Mouse (Mus musculus): ENCODE measurements around the gene Ppp1r37.
A peak's percentile ranks its signal among the peaks of the same experiment; 100 is the strongest.
"Not testable (repeated sequence)": the region's sequence is repeated elsewhere in the genome, so short reads cannot be mapped to it uniquely, and the experiment has no call there.

Ppp1r37 gene

GRCm38 (mm10) chr7:19534676-19535075 lies 28.2 kb downstream of the Ppp1r37 start:
- DNase-seq (ENCODE audit: low spot score): no peak

GRCm38 (mm10) chr7:19532240-19532639 lies 30.6 kb downstream of the Ppp1r37 start:
- DNase-seq (ENCODE audit: low spot score): no peak

GRCm38 (mm10) chr7:19531077-19531476 lies 31.8 kb downstream of the Ppp1r37 start:
- DNase-seq (ENCODE audit: low spot score): no peak

GRCm38 (mm10) chr7:19525105-19525481 lies 37.8 kb downstream of the Ppp1r37 start:
- DNase-seq (ENCODE audit: low spot score): no peak

GRCm38 (mm10) chr7:19524420-19525104 lies 38.3 kb downstream of the Ppp1r37 start:
- no peak for DNase-seq (ENCODE audit: low spot score)

GRCm38 (mm10) chr7:19523757-19524419 lies 39.0 kb downstream of the Ppp1r37 start:
- DNase-seq (ENCODE audit: low spot score): no peak

- DNase-seq (ENCODE audit: low spot score): no peak
Measured at GRCm38 (mm10) chr7:19523017-19523756, 39.7 kb downstream of the Ppp1r37 start.

- no peak for DNase-seq (ENCODE audit: low spot score)
Measured at GRCm38 (mm10) chr7:19520032-19520431, 42.8 kb downstream of the Ppp1r37 start.

DNA sequence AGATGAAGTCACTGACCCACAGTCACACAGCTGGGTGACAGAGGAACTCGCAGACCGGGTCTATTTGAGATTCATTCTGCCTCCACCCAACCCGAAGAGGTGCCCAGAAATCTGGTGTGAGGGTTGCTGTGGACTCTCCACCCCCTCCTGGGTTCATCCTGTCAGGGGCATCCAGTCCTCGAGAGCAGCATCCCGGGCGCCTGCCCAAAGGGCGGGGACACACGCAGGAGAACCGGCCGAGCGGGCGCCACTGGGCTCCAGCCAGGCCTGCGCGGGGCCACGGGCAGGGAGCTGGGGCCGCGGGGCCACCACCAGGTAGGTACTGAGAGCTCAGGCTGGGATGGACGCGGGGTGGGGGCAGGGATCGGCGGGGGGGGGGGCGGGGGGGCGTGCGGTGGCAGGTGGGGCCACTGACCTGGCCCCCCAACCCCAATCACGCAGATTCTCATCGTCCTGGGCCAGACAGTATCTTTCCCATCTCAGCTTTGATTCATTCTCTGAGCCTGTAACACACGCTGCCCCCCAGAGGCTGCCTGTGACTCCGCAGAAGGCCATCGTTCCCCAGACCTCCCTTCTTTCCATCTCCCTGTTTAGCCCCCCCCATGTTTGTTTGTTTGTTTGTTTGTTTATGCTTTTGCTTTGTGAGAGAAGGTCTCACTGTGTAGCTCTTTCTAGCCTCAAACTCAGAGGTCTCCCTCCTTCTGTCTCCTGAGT lies 45.1 kb downstream of the Ppp1r37 start, which contains the start of gene Nkpd1:
Gene Nkpd1 (plus strand): TSS at position 187 of the 714 bp plus-strand sequence.
- DNase-seq (ENCODE audit: low spot score): no peak

DNA sequence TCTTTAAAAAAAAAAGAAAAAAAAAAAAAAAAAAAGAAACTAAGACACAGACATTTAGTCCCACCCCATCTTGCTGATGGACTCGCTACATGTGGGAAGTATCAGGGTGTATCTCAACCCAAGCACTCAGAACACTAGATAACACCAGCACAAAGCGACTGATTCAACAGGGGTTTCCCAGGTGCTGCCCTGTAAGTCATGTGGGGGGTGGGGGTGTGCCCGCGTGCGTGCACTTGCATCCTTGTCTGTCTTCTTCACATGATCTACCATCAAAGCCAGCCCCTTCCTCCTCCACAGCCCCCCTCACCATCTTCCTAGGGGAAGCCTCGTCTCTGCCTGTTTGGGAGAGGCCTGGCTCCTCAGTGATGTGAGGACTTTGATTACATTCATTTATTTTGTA lies 50.5 kb downstream of the Ppp1r37 start:
- no peak for DNase-seq (ENCODE audit: low spot score)

- DNase-seq (ENCODE audit: low spot score): not testable (repeated sequence)
Measured at GRCm38 (mm10) chr7:19511934-19512333, 50.9 kb downstream of the Ppp1r37 start.

DNA sequence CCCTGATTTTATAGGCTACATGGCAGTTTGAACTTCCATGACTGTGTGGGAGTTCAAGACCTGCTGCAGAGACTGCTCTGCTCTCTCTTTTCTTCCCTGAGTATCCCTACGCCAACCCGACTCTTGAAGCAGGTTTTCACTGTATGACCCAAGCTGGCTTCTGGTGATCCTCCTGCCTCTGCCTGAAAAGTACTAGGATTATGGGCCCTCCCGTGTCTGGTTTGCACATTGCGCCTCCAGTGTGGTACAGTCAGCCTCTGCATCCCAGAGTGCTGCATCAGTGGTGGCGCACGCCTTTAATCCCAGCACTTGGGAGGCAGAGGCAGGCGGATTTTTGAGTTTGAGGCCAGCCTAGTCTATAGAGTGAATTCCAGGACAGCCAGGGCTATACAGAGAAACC lies 53.1 kb downstream of the Ppp1r37 start:
- DNase-seq (ENCODE audit: low spot score): no peak

DNA sequence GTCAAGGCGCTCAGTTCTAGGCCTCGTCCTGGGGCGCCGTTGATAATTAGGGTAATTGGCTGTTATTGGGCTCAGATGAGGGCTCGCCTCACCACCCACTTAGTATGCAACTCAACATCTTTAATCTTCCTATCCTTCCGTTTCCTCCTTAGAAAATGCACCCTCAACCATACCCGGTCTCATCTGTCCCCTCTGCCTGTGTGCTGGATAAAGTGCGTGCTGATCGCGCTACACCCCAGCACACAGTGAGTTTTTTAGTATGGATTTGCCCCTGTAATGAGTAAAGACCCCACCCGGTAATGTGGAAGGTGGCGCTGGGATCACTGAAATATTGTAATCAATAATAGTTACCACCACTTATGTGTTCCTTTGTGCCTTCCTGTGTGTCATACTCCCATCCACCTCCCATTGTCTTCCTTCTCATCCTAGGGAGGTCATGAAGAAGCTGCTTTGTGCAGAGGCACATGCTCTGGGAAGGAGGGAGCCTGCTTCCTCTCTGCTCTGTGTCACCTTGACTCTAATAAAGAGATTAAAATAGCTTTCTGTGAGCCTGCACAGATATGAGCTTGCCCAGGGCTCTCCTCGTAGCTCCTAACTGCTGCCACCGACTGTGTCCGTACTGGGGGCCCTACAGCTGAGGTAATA lies 53.8 kb downstream of the Ppp1r37 start:
- no peak for DNase-seq (ENCODE audit: low spot score)

DNA sequence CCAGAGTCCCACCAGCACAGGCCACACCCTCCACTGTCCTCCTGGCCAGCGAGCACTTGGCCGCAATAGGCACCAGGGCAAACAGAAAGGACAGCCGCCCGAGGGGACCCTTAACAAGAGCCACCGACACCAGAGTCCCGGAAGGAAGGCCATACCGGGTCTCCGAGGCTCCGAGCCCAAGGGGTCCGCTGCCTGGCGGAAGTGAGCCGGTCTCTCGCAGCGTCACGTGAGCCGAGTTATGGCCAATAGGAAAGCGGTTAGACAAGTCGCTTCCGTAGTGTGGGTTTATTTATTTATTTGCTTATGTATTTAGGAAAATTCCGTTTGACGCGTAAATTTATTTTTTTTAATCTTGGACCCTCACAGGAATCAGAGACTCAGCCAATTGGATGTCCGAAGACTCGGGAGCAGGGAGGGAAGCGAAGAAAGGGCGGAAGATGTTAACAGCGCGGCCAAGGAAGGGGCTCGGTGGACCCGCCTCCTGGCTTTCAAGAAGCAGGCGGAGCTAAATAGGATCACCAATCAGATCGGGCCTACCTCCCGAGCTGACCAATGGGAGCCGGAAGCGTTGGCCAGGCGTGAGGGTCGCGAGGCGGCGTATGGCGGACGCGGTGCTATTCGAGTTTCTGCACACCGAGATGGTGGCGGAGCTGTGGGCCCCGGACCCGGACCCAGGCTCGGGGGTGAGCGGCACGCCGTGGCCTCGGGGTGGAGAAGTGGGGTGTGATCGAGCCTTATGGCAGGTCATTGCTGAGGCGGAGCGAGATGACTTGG lies 54.5 kb downstream of the Ppp1r37 start, which contains the start of the genes Bloc1s3 and Trappc6a:
Gene Bloc1s3 (minus strand): TSS at position 218 of the 774 bp plus-strand sequence.
Gene Trappc6a (plus strand): TSS at position 246 of the 774 bp plus-strand sequence.
- peak; percentile 65 for DNase-seq (ENCODE audit: low spot score)

DNA sequence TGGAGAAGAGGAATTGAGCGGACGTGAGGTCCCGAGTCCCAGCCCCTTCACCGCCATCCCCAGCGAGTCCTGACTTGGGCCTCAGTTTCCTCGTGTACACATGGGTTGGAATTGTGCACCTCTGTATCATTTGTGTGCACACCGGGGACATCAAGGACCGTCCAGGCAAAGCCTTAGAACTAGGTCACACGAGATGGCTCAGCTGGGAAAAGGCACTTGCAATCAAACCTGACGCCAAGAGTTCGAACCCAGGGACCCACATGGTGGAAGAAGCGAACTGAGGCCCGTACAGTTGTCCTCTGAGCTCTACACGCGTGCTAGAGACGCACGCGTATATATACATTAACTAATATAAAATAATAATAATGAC lies 55.3 kb downstream of the Ppp1r37 start:
- DNase-seq (ENCODE audit: low spot score): no peak

GRCm38 (mm10) chr7:19506969-19507611 lies 55.8 kb downstream of the Ppp1r37 start:
- DNase-seq (ENCODE audit: low spot score): no peak

GRCm38 (mm10) chr7:19506326-19506725 lies 56.5 kb downstream of the Ppp1r37 start:
- DNase-seq (ENCODE audit: low spot score): no peak

DNA sequence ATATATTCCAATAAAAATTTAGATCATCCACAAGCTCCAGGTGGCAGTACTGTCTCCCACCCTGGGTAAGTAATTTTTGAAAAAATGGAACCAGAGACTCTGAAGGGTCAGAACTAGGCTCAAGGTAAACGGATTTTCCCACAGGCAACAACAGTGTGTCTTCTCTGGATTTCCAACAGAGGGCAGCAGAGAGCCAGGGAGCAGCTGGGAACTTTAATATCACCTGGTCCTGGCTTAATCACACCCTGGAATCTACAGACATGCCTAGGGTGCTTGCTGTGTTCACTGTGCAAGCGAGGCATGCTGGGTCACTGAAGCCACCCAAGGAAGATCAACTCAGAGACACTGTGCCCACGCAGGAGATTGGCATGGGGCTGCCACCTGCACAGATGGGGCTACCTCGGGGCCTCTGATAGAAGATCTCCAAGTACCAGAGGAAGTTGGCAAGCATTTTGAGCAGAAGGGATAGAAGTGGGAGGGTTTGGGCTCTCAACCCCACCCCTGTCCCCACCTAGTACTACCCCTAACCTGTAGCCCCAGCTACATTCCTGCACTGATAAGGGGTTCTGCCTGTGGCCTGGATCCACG lies 59.3 kb downstream of the Ppp1r37 start:
- no peak for DNase-seq (ENCODE audit: low spot score)

DNA sequence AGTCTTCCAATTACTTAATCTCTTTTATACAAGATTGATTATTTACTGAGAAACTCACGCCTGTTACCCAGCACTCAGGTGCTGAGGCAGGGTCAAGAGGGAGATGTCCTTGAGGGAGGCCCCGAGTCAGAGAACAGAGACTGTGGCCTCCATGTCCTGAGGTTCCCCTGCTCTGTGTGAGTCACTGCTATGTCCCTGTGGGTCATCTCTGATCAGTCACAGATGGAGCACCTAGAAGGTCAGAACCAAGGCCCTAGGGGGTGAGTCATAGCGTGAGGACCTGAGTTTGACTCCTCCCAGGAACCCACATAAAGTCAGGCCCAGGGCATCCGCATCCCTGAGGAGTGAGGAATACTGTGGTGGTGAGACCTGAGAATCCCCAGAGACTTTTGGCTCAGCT lies 61.2 kb downstream of the Ppp1r37 start:
- DNase-seq (ENCODE audit: low spot score): no peak
